Mouse (Mus musculus) forebrain, embryonic 16.5 days (tissue): ENCODE measurements around the gene Cyth1. TPM values are rescaled to one million over a fixed set of nuclear protein-coding genes. Genes with fewer than 3 reads are reported as not detected.

Source experiments
- ATAC-seq: fragments of 200-750 bp; cut with Nextera tagmentation; 2 replicates; pipeline ENCODE4 v1.8.0; 2017; ENCODE audit warnings: mild to moderate bottlenecking, moderate library complexity
- H3K27ac ChIP-seq: fragments of 300-500 bp; sonication (generic); 2 replicates; pipeline ENCODE4 v1.5.1; 2014; ENCODE audit warnings: low read length, control low read depth
- H3K27me3 ChIP-seq: fragments of 300-500 bp; sonication (generic); replicated peaks from 2 replicates; pipeline ENCODE4 v1.6.1; 2014; ENCODE audit warnings: low read length; ENCODE audit not compliant: control insufficient read depth, insufficient read depth
- H3K36me3 ChIP-seq: fragments of 300-500 bp; sonication (generic); 2 replicates; pipeline ENCODE4 v1.6.1; 2014; ENCODE audit not compliant: control insufficient read depth, insufficient read depth
- H3K4me1 ChIP-seq: fragments of 300-500 bp; sonication (generic); replicated peaks from 2 replicates; pipeline ENCODE4 v1.6.1; 2014; ENCODE audit warnings: low read length; ENCODE audit not compliant: control insufficient read depth, insufficient read depth
- H3K4me2 ChIP-seq: fragments of 300-500 bp; sonication (generic); 2 replicates; pipeline ENCODE4 v1.6.1; 2014; ENCODE audit warnings: mild to moderate bottlenecking, low read length, control low read depth
- H3K4me3 ChIP-seq: fragments of 300-500 bp; sonication (generic); replicated peaks from 2 replicates; pipeline ENCODE4 v1.5.1; 2014; ENCODE audit warnings: mild to moderate bottlenecking, low read length, control low read depth
- H3K9ac ChIP-seq: fragments of 300-500 bp; sonication (generic); replicated peaks from 2 replicates; pipeline ENCODE4 v1.6.1; 2014; ENCODE audit warnings: low read depth, low read length, control low read depth
- H3K9me3 ChIP-seq: fragments of 300-500 bp; sonication (generic); 2 replicates; pipeline ENCODE4 v1.6.1; 2016; ENCODE audit warnings: low read length; ENCODE audit not compliant: control insufficient read depth
- WGBS: fragments of 180-500 bp; shearing (Covaris S2); extraction: QIAGEN DNeasy Blood & Tissue Kit; methylation state at CpG from one replicate; pipeline ENCODE4 v1.1.7; 2014; 5-methylcytosine and 5-hydroxymethylcytosine counted together
- polyA plus RNA-seq: library from polyadenylated mRNA; unstranded; fragments of >200 nt; fragmentation: Nextera tagmentation; extraction: Ambion mirVana; gene quantifications from 2 replicates; pipeline ENCODE4 v1.2.1, GENCODE M21; 2015

Gene Cyth1
- polyA plus RNA-seq, 1 experiment from 2014 or later, result 32.1 TPM

- peaks cover 10% of the 10 kb centered on the region for H3K4me1 ChIP-seq
- 69% methylated on average over 4 of the region's 4 CpGs for WGBS
- H3K9me3 ChIP-seq, result no peaks in the 10 kb centered on the region
- H3K36me3 ChIP-seq, result no peaks in the 10 kb centered on the region
- ATAC-seq, result no peak
- no peaks in the 10 kb centered on the region for H3K27me3 ChIP-seq
- H3K27ac ChIP-seq, result no peak overlapping the region
- no peak overlapping the region for H3K9ac ChIP-seq
- H3K4me2 ChIP-seq, result no peak overlapping the region
- no peak overlapping the region for H3K4me3 ChIP-seq
Observed at GRCm38 (mm10) chr11:118152964-118153363, 95.4 kb downstream of the Cyth1 start.

- WGBS, result 76% methylated on average over 5 of the region's 5 CpGs
- no peak overlapping the region for H3K4me2 ChIP-seq
- no peaks in the 10 kb centered on the region for H3K36me3 ChIP-seq
- ATAC-seq, result no peak
- H3K4me1 ChIP-seq, result peaks cover 10% of the 10 kb centered on the region
- no peak overlapping the region for H3K9ac ChIP-seq
- H3K9me3 ChIP-seq, result no peaks in the 10 kb centered on the region
- no peak overlapping the region for H3K27ac ChIP-seq
- no peak overlapping the region for H3K4me3 ChIP-seq
- H3K27me3 ChIP-seq, result no peaks in the 10 kb centered on the region
Observed at GRCm38 (mm10) chr11:118151423-118152180, 96.8 kb downstream of the Cyth1 start.

GRCm38 (mm10) chr11:118150115-118150701 is 98.2 kb downstream of the Cyth1 start:
- H3K9ac ChIP-seq, result no peak overlapping the region
- 42% methylated on average over 9 of the region's 9 CpGs for WGBS
- ATAC-seq, result no peak; the same call in 1 of the 2 replicates
- no peaks in the 10 kb centered on the region for H3K36me3 ChIP-seq
- H3K4me2 ChIP-seq, result no peak overlapping the region
- no peaks in the 10 kb centered on the region for H3K27me3 ChIP-seq
- H3K27ac ChIP-seq, result peak overlapping the region; percentile 12; the same call in 1 of the 2 replicates
- no peak overlapping the region for H3K4me3 ChIP-seq
- H3K4me1 ChIP-seq, result peaks cover 10% of the 10 kb centered on the region
- no peaks in the 10 kb centered on the region for H3K9me3 ChIP-seq

GRCm38 (mm10) chr11:118147877-118148637 is 100.3 kb downstream of the Cyth1 start:
- no peaks in the 10 kb centered on the region for H3K36me3 ChIP-seq
- no peak overlapping the region for H3K4me3 ChIP-seq
- no peaks in the 10 kb centered on the region for H3K27me3 ChIP-seq
- no peak overlapping the region for H3K4me2 ChIP-seq
- ATAC-seq, result no peak
- H3K9ac ChIP-seq, result no peak overlapping the region
- H3K9me3 ChIP-seq, result no peaks in the 10 kb centered on the region
- 71% methylated on average over 9 of the region's 9 CpGs for WGBS
- peaks cover 10% of the 10 kb centered on the region for H3K4me1 ChIP-seq
- no peak overlapping the region for H3K27ac ChIP-seq

GRCm38 (mm10) chr11:118146446-118146845 is 101.9 kb downstream of the Cyth1 start:
- no peak overlapping the region for H3K9ac ChIP-seq
- no peaks in the 10 kb centered on the region for H3K27me3 ChIP-seq
- ATAC-seq, result no peak
- H3K4me3 ChIP-seq, result no peak overlapping the region
- no peaks in the 10 kb centered on the region for H3K9me3 ChIP-seq
- H3K27ac ChIP-seq, result no peak overlapping the region
- 93% methylated on average over 10 of the region's 10 CpGs for WGBS
- H3K4me1 ChIP-seq, result peaks cover 14% of the 10 kb centered on the region
- H3K4me2 ChIP-seq, result no peak overlapping the region
- no peaks in the 10 kb centered on the region for H3K36me3 ChIP-seq

GRCm38 (mm10) chr11:118145771-118146351 is 102.5 kb downstream of the Cyth1 start:
- H3K36me3 ChIP-seq, result no peaks in the 10 kb centered on the region
- no peak overlapping the region for H3K4me2 ChIP-seq
- 88% methylated on average over 16 of the region's 16 CpGs for WGBS
- no peaks in the 10 kb centered on the region for H3K9me3 ChIP-seq
- H3K27me3 ChIP-seq, result no peaks in the 10 kb centered on the region
- no peak overlapping the region for H3K4me3 ChIP-seq
- peaks cover 13% of the 10 kb centered on the region for H3K4me1 ChIP-seq
- no peak overlapping the region for H3K27ac ChIP-seq
- H3K9ac ChIP-seq, result no peak overlapping the region
- no peak for ATAC-seq

- H3K27me3 ChIP-seq, result no peaks in the 10 kb centered on the region
- H3K4me2 ChIP-seq, result no peak overlapping the region
- H3K4me1 ChIP-seq, result peaks cover 6% of the 10 kb centered on the region
- no peak overlapping the region for H3K9ac ChIP-seq
- H3K27ac ChIP-seq, result no peak overlapping the region
- H3K9me3 ChIP-seq, result no peaks in the 10 kb centered on the region
- no peak for ATAC-seq
- no peak overlapping the region for H3K4me3 ChIP-seq
- no peaks in the 10 kb centered on the region for H3K36me3 ChIP-seq
- 96% methylated on average over 4 of the region's 4 CpGs for WGBS
Observed at GRCm38 (mm10) chr11:118145092-118145491, 103.3 kb downstream of the Cyth1 start.

- H3K9me3 ChIP-seq, result no peaks in the 10 kb centered on the region
- over 99% methylated on average over 4 of the region's 4 CpGs for WGBS
- no peak for ATAC-seq
- no peak overlapping the region for H3K9ac ChIP-seq
- no peak overlapping the region for H3K27ac ChIP-seq
- 0 out of 2 replicates have a peak, but pooled peaks cover 4% of the 10 kb centered on the region for H3K4me1 ChIP-seq
- no peak overlapping the region for H3K4me2 ChIP-seq
- H3K36me3 ChIP-seq, result no peaks in the 10 kb centered on the region
- H3K4me3 ChIP-seq, result no peak overlapping the region
- H3K27me3 ChIP-seq, result no peaks in the 10 kb centered on the region
Observed at GRCm38 (mm10) chr11:118143731-118144130, 104.7 kb downstream of the Cyth1 start.
